Comparison of ENCODE assay signal across 21 mouse cellular contexts in genomic region chr11:117066738-117067137, GRCm38 (mm10). TPM values are rescaled to one million over a fixed set of nuclear protein-coding genes. Genes with fewer than 3 reads are reported as not detected.
DNase-seq lines count a peak whose midpoint lies in the region; ATAC-seq and TF ChIP-seq lines count a peak whose summit lies in the region.
"Had no signal": no experiment of that assay in that cellular context is flagged by ENCODE, and none has a peak within 500 bp of the region (broad histone marks: within the 10 kb centered on the region; RNA-seq: fewer than 3 reads in every experiment).

No protein-coding gene starts in this region.

- TF ChIP-seq CTCF in lung, embryonic 14.5 days (IDR thresholded peaks at IDR 0.05; ENCODE audit: low read depth), result no peak
- TF ChIP-seq CTCF in MEL (IDR thresholded peaks at IDR 0.05 in 2 of 3, conservative IDR thresholded peaks at IDR 0.05 in 1 of 3; ENCODE audit: control insufficient read depth in 1 of 3, insufficient read depth in 1 of 3, low read depth in 2 of 3, low read length in 3 of 3, poor library complexity in 1 of 3, severe bottlenecking in 1 of 3), result no peak

- no peak for ATAC-seq in lung, embryonic 14.5 days (ENCODE audit: insufficient read depth)
- ATAC-seq in megakaryocyte-erythroid progenitor cell, adult 5-6 weeks (replicated peaks; ENCODE audit: low FRiP score, low TSS enrichment, poor library complexity, severe bottlenecking), result peak; percentile 45; the same call in 1 of the 2 replicates
- ATAC-seq: intestine, embryonic 15.5 days had no signal

- no peak overlapping the region for H3K4me3 ChIP-seq in lung, embryonic 14.5 days (ENCODE audit: low read depth, low read length)
- no peak overlapping the region for H3K4me3 ChIP-seq in MEL (ENCODE audit: control insufficient read depth in 1 of 2, insufficient read depth in 1 of 2, low read depth in 2 of 2, low read length in 2 of 2)
- H3K4me3 ChIP-seq: embryonic facial prominence, embryonic 15.5 days; erythroblast, embryonic 14.5 days; heart, adult 2 months; heart, embryonic 12.5 days; hindbrain, embryonic 10.5 days; intestine, embryonic 15.5 days had no signal

- TF ChIP-seq EP300 in MEL (IDR thresholded peaks at IDR 0.05; ENCODE audit: low read depth in 1 of 2, low read length in 2 of 2), result no peak

- DNase-seq in lung, embryonic 14.5 days, result peak; percentile 45
- DNase-seq in lung, adult 18-20 months, result no peak
- DNase-seq in MEL (ENCODE audit: low read depth, low spot score), result peak; percentile 60
- peak; percentile 54 for DNase-seq in ZHBTc4 (ENCODE audit: low read depth, low spot score)
- DNase-seq in left cerebral cortex, postnatal 14 days (ENCODE audit: low spot score in 2 of 2), result no peak
- DNase-seq in cerebellum, postnatal 10 days, result no peak
- no peak for DNase-seq in layer of hippocampus, adult 9-10 months (ENCODE audit: low spot score)
- DNase-seq: adrenal gland, adult 2 months; adrenal gland, postnatal 25 days; cerebellum, adult 18-20 months; cerebellum, adult 9-11 months; embryo, embryonic 11 days; gastrocnemius, postnatal 10 days; heart, adult 2 months had no signal

- no peaks in the 10 kb centered on the region for H3K4me1 ChIP-seq in lung, embryonic 14.5 days (ENCODE audit: insufficient read depth)
- H3K4me1 ChIP-seq in MEL (ENCODE audit: control insufficient read depth in 1 of 2, insufficient read depth in 2 of 2, low read length in 2 of 2), result no peaks in the 10 kb centered on the region
- H3K4me1 ChIP-seq: embryonic facial prominence, embryonic 15.5 days; intestine, embryonic 15.5 days had no signal

- H3K27ac ChIP-seq in lung, embryonic 14.5 days (ENCODE audit: low read depth), result no peak overlapping the region
- no peak overlapping the region for H3K27ac ChIP-seq in MEL (ENCODE audit: control insufficient read depth, low read depth, low read length)
- H3K27ac ChIP-seq: embryonic facial prominence, embryonic 15.5 days; heart, adult 2 months; hindbrain, embryonic 10.5 days; hindbrain, embryonic 14.5 days; intestine, embryonic 15.5 days had no signal

- WGBS in lung, embryonic 14.5 days, result 51% methylated on average over 5 of the region's 5 CpGs

- H3K4me2 ChIP-seq in lung, embryonic 14.5 days, result no peak overlapping the region
- H3K4me2 ChIP-seq: embryonic facial prominence, embryonic 15.5 days; heart, embryonic 12.5 days; hindbrain, embryonic 14.5 days; intestine, embryonic 15.5 days had no signal

- H3K9me3 ChIP-seq in lung, embryonic 14.5 days (ENCODE audit: low read depth, low read length), result no peaks in the 10 kb centered on the region
- H3K9me3 ChIP-seq in MEL (replicated peaks; ENCODE audit: insufficient read depth, low read length), result no peaks in the 10 kb centered on the region
- H3K9me3 ChIP-seq: embryonic facial prominence, embryonic 15.5 days; heart, embryonic 12.5 days; hindbrain, embryonic 10.5 days; intestine, embryonic 15.5 days had no signal

- H3K27me3 ChIP-seq in lung, embryonic 14.5 days (ENCODE audit: insufficient read depth, low read length), result no peaks in the 10 kb centered on the region
- H3K27me3 ChIP-seq in MEL (ENCODE audit: control insufficient read depth in 1 of 2, insufficient read depth in 2 of 2, low read length in 2 of 2), result no peaks in the 10 kb centered on the region; a peak in 1 of 4 replicates
- H3K27me3 ChIP-seq: embryonic facial prominence, embryonic 15.5 days had no signal

- H3K79me2 ChIP-seq in MEL (ENCODE audit: control insufficient read depth, insufficient read depth, low read length, poor library complexity), result no peaks in the 10 kb centered on the region

- H3K9ac ChIP-seq in lung, embryonic 14.5 days, result no peak overlapping the region
- H3K9ac ChIP-seq in MEL (ENCODE audit: control insufficient read depth, low read depth, low read length, poor library complexity, severe bottlenecking), result no peak overlapping the region
- H3K9ac ChIP-seq: embryonic facial prominence, embryonic 15.5 days; heart, embryonic 12.5 days; hindbrain, embryonic 14.5 days; intestine, embryonic 15.5 days had no signal

- no peaks in the 10 kb centered on the region for H3K36me3 ChIP-seq in lung, embryonic 14.5 days (ENCODE audit: insufficient read depth)
- H3K36me3 ChIP-seq in MEL (ENCODE audit: control insufficient read depth in 1 of 2, insufficient read depth in 2 of 2, low read length in 2 of 2), result no peaks in the 10 kb centered on the region
- H3K36me3 ChIP-seq: embryonic facial prominence, embryonic 15.5 days; heart, embryonic 12.5 days; hindbrain, embryonic 10.5 days; intestine, embryonic 15.5 days had no signal

- TF ChIP-seq RAD21 in MEL (IDR thresholded peaks at IDR 0.05; ENCODE audit: low read depth, low read length), result no peak

- no peak for TF ChIP-seq POLR2A in MEL (IDR thresholded peaks at IDR 0.05; ENCODE audit: control insufficient read depth in 1 of 2, insufficient read depth in 1 of 2, low read depth in 1 of 2, low read length in 2 of 2, poor library complexity in 1 of 2)

- intact Hi-C loops in left cerebral cortex, postnatal 14 days (cut with DNase I), result no loop called here

TF ChIP-seq in MEL, 35 proteins besides CTCF, POLR2A, EP300 and RAD21:
- TF ChIP-seq TCF12 (IDR thresholded peaks at IDR 0.05; ENCODE audit: low read depth, low read length) (no peak), ZC3H11A (IDR thresholded peaks at IDR 0.05; ENCODE audit: low read depth, low read length) (no peak), MYC (IDR thresholded peaks at IDR 0.05; ENCODE audit: low read depth, low read length) (no peak), SMC3 (IDR thresholded peaks at IDR 0.05; ENCODE audit: low read depth, low read length) (no peak), POLR2AphosphoS2 (IDR thresholded peaks at IDR 0.05; ENCODE audit: low read length) (no peak), USF2 (IDR thresholded peaks at IDR 0.05; ENCODE audit: borderline replicate concordance in 1 of 2, insufficient read depth in 1 of 2, low read depth in 1 of 2, low read length in 2 of 2) (no peak), GATA1 (IDR thresholded peaks at IDR 0.05; ENCODE audit: low read depth, low read length) (no peak), GABPA (IDR thresholded peaks at IDR 0.05; ENCODE audit: low read depth, low read length) (no peak), MAFK (IDR thresholded peaks at IDR 0.05; ENCODE audit: borderline replicate concordance, low read depth, low read length) (no peak)
TF ChIP-seq in MEL: peak in this region for 0.

RNA-seq across cellular contexts. Expression of gene Sec14l1, which starts 48.2 kb away (rescaled TPM):
- 44.3 and 46.2 TPM in 2 replicates for polyA plus RNA-seq in lung, embryonic 14.5 days (2014; fragmentation: Nextera tagmentation; extraction: Ambion mirVana)
- 42.0 and 44.6 TPM in 2 replicates for total RNA-seq in MEL (2012; rRNA removed)
- 10 to 100 TPM in 1 of 2 experiments, not detected in 1; 55.9 TPM for polyA plus RNA-seq in MEL (2012; ENCODE audit: insufficient read depth in 1 of 2, insufficient read length in 2 of 2, low read depth in 1 of 2, low replicate concordance in 2 of 2, missing spikeins in 1 of 2)
- 13.5 and 14.4 TPM in 2 replicates for total RNA-seq in megakaryocyte-erythroid progenitor cell, adult 5-6 weeks (2014; fragmentation: Nextera tagmentation)
- 6.7 and 10.6 TPM in 2 replicates for total RNA-seq in megakaryocyte-erythroid progenitor cell, adult 5-6 weeks (2017)
- total RNA-seq in left cerebral cortex, postnatal 14 days (2021), result 100 to 1,000 TPM; 172 to 175 TPM

Comparison
In these comparisons a context has a peak if more than half of its experiments do, and no peak if none do; other contexts are left out.
1. DNase-seq: peak in lung, embryonic 14.5 days (single experiment), MEL (single experiment) and ZHBTc4 (single experiment); none in lung, adult 18-20 months (0 of 2), left cerebral cortex, postnatal 14 days (0 of 2), cerebellum, postnatal 10 days (0 of 2) and layer of hippocampus, adult 9-10 months (single experiment).